Mouse (Mus musculus) cerebellum, postnatal 14 days (tissue): Measurements from ENCODE around the gene Rgs9bp.

Source experiments
- DNase-seq, 2 experiments: peaks; one replicate each; pipeline ENCODE4 v3.0.0; 2021; ENCODE audit warnings: mixed read lengths in 2 of 2

The Rgs9bp gene

GRCm38 (mm10) chr7:35585191-35586054, at the start of gene Rgs9bp:
Gene Rgs9bp (minus strand): TSS chr7:35585582.
- peak in 1 of 2 experiments; percentile 38 for DNase-seq

DNA sequence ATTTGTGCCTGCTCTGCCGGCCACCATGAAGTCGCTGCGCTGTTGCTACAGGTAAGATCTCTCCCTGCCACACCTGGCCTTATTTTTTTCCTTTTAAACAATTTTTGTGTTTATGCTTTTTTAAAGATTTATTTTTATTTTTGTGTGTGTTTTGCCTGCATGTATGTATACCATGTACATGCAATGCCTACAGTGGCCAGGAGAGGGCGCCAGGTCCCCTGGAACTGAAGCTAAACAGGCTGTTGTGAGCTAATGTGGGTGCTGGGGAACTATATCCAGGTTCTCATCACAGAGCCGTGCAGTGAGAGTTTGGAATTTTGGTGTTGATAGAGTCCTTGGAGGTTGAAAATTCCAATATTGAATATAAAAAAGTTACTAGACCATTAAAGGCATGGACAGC, 43.1 kb upstream of the Rgs9bp start:
- DNase-seq = peak; percentile 31 to 64

GRCm38 (mm10) chr7:35627371-35627770, 42.0 kb upstream of the Rgs9bp start:
- DNase-seq = peak; percentile 36 to 52

DNA sequence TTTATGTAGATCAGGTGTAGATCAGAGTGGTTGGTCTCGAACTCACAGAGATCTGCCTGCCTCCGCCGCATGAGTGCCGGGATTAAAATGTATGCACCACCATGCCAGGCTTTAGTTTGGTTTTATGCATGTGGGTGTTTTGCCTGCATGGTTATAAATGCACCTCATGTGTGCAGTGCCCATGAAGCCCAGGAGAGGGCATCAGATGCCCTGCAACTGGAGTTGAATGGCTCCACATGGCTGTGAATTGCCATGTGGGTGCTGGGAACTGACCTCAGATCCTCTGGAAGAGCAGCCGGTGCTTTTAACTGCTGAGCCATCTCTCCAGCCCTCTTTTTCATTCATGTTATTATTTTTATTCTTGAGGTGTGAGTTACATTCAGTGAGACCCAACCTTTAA, 40.7 kb upstream of the Rgs9bp start:
- DNase-seq = no peak

- DNase-seq = no peak
Observed at GRCm38 (mm10) chr7:35622626-35623025, 37.2 kb upstream of the Rgs9bp start.

DNA sequence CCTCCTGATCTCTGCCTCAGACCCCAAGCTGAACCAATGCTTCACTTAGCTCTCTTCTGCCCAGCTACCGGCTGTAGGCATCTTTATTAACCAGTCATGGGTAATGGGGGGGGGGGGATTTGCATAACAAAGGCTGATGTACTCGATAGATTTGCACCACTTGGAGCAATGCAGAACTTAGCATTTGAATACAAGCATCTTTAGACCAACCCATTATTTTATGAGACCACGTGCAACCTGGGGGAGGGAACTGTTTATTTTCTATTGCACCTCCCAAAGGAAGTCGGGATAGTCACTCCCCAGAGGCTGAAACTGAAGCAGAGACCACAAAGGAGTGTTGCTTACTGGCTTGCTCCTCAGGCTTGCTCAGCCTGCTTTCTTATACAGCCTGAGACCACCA, 32.1 kb upstream of the Rgs9bp start:
- no peak for DNase-seq

DNA sequence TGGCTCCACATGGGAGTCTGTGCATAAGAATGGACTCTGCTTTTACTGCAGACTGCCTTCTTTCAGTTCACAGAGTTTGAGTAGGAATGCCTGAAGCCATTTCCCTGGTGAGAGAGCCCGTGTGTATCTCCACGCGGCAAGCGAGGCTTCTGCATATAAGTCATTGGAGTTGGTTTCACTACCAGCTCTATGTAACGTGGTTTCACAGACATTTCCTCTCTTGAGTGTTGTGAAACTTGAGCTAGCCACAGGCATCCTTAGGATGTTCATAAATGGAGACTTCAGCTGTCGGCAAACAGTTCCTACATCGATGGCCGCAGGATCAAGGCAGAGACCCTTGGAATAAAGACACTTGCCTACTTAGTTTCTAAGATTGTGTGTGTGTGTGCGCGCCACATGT, 23.9 kb upstream of the Rgs9bp start:
- DNase-seq = no peak

DNA sequence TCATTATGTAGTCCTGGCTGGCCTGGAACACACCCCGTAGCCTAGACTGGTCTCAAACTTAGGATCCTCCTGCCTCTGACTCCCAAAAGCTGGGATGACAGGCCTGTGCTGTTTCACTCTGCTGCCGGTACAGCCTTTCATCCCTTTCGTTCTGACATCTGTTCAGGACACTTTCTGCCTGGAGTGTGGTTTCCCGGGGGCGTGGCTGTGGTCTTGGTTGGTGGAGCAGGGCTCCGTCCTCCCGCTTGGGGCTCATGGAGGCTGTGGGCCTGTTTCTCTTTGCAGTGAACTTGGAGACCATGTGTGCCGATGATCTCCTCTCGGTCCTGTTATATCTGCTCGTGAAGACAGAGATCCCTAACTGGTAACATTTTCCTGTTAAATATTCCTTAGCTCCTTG, 21.4 kb upstream of the Rgs9bp start:
- DNase-seq = no peak

GRCm38 (mm10) chr7:35602766-35603165, 17.4 kb upstream of the Rgs9bp start:
- DNase-seq = no peak

GRCm38 (mm10) chr7:35601106-35601505, 15.7 kb upstream of the Rgs9bp start:
- DNase-seq = no peak

- no peak for DNase-seq
Observed at GRCm38 (mm10) chr7:35600031-35600430, 14.6 kb upstream of the Rgs9bp start.

GRCm38 (mm10) chr7:35599492-35599891, 14.1 kb upstream of the Rgs9bp start:
- no peak for DNase-seq

DNA sequence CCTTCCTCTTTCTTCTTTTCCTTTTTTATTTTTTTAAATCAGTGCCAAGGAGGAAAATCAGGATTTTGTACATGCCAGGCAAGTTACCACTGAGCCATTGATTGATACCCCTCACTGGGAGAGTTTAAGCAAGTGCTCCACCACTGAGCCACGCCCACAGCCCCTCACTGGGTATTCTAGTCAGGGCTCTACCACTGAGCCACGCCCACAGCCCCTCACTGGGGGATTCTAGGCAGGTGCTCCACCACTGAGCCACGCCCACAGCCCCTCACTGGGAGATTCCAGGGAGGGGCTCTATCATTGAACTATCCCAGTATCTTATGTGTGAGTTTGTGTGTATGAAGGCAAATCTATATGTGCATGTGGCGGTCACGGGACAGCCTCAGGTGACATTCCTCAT, 8.9 kb upstream of the Rgs9bp start:
- no peak for DNase-seq

GRCm38 (mm10) chr7:35590731-35591191, 5.4 kb upstream of the Rgs9bp start:
- no peak for DNase-seq

- DNase-seq = no peak
Observed at GRCm38 (mm10) chr7:35589485-35589884, 4.1 kb upstream of the Rgs9bp start.

DNA sequence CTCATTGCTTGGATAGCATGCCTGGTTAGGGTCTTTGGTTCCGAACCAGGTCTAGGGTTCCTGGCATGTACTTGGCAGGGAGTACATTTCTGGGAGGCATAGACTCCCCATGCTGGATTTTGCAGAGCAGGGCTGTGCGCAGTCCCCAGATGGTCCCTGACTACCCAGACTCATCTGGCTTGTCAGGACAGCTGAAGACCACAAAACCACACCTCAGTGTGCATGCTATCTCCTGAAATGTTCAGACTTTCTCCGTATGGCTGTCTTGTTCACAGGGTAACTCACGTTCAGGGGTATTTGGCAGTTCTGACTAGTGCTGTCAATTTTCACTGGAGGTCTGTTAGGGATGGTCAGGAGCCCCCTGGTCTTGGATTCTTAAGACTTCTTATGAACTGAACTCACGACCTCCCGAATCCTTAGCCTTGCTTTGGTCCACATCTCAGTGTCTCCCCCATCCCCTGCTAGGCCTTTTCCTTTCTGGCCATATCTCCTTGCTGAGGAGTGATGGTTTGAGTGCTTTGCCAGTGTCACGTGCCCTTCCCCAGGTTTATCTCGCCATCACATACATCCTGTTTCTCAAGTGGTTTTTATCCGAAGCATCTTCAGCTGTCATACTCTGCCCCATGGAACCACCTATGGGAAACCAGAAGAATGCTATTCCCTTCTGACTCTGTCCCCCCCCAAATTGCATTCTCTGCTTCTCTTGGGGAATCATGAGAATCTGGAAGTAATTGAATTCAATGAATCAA, 3.5 kb upstream of the Rgs9bp start:
- no peak for DNase-seq

DNA sequence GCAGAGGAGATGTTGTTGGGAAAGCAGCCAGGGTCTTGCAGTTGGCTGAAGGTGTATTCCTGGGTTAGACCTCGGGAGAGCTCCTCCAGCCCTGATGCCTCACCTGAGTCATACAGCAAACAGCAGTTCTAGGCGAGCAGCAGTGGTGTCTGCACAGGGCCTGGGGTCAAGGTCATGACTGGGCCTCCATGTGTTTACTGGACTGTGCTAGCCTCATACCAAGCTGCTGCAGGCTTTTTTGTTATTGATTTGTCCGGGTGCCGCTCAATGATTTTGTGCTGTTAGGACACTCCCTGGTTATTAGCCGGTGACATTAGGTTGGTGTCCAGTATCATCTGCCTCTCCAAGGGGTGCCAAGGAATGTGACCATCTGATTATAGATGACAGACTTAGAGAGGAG, 2.3 kb upstream of the Rgs9bp start:
- peak in 1 of 2 experiments; percentile 8 for DNase-seq

- DNase-seq = no peak
Observed at GRCm38 (mm10) chr7:35586906-35587445, 1.6 kb upstream of the Rgs9bp start.

DNA sequence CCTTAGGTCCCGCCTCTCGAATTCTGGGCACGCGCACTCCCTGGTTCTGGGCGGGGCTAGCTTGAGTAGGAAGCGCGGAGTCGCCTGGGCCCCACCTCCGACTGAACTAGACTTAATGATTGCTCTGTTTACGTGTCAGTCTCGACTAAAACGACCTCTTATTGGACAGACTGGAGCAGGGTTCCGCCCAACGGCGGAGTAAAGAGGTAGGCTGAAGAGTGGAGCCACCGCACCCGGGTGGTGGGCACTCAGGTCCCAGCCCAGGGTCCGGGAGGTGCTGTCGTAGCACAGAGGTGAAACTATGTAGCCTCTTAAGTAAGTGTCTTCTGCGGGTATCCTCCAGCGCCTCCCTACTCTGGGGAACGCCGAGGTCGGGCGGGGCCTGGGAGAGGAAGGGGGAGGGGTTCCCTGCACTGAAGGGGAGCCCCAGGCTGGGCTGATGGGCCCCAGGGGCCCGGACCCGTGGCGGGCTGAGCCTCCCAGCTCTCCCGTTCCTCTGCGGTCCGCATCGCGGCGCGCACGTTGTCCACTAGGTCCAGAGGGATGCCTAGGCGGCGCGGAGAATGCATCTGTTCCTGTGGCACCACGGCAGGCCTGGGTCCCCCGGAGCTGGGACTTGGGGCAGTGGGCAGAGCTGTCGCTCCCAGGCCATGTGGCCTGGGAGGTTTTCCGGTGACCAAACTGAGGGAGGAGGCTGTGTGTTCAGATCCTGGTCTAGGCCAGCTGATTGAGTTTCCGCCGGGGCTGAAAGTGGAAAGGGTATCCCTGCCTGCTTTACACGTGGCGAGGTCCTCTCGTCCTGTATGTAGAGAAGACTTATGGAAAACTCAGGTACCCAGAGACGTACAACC, 898 bp upstream of the Rgs9bp start, which contains the start of gene Ankrd27:
Ankrd27 (plus strand) TSS at position 190 of the 851 bp plus-strand sequence.
- peak; percentile 96 to 97 for DNase-seq

DNA sequence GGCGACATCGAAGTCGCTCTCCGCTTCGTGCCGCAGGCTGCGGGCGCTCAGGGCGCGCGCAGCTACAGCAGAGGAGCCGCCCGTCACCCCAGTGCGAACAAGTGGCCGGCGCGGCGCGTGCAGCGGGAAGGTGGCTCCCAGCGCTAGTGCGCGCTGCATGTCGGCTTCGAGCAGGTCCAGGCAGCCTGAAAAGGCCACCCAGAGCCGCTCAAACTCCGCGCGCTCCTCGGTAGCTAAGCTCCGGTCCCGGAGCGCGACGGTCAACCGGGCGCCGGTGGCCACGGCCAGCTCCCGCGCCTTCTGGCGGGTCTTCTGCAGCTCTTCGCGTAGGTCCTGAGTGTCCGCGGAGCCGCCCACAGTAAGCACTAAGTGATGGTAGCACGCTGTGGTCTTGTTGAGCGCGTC, 594 bp downstream of the Rgs9bp start:
- DNase-seq = peak; percentile 33 to 35

DNA sequence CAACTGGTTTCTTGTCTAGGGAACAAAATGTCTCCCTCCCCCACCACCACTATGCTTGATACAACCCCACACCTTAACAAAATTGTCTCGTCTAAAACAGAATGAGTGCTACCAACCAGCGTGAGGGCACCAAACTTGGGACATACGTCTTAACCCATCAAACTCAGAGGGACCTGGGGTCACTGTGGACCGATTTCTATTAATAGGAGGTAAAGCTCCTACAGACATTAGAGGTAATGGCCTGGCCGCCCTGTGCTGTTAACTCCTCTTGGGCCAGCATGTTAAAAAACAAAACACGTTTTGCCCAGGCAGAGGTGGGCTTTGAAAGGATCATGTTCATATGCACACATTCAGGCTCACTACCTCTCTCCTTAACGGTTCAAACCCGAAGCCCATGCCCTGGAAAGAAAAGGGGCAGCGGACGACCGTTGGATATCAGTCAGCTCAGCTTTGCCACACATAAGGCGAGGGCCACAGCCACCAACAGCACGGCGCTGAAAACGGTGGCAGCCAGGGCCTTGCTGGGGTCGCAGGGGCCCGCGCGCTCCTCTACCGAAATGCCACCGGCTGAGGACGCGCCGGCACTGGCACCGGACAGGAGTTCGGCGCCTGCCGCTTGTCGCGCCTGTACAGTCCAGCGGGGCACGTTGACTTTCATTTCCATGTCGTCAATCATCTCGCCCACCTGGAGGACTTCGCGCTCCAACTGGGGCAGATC, 1.2 kb downstream of the Rgs9bp start:
- DNase-seq = peak in 1 of 2 experiments; percentile 26
